Mouse (Mus musculus): ENCODE results near the gene Zfp683.

Gene Zfp683

GRCm38 (mm10) chr4:134053538-134053937, at the start of gene Zfp683:
Zfp683 (plus strand) TSS chr4:134053838.
- no peak for DNase-seq

DNA sequence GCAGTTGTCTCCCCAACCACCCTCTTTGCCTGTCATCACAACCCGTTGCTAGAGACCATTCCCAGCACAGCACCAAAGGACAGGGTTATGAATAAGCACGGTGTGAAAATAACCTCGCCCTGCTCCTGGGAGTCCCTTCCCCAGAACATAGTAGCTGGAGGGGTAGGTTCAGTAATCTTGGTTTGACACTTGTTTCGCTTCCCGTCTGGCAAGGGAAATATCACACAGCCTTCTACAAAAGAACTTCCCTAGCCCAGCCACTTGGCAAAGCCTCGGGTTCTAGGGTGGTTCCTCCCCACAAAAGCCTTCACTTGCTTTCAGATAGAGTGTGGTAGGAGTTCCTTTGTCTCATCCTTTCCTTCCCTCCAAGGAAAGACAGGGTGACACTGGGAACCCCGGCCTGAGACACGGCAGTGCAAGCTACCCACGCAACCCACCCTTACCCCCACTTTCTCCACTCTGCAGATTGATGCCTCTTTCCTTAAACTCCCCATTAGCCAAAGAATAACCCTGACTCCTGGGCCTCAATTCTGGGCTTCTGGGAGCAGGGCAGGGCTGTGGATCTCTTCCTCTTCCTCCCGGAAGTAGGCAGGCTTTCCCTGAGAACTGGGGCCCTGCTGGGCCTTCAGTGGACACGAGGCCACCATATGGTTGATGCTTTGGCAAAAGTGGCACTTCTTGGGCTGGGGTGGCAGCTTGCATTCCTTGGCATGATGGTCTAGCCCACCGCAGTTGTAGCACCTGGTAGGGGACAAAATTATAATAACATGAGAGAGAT, 47.9 kb upstream of the Zfp683 start:
- DNase-seq, result no peak

DNA sequence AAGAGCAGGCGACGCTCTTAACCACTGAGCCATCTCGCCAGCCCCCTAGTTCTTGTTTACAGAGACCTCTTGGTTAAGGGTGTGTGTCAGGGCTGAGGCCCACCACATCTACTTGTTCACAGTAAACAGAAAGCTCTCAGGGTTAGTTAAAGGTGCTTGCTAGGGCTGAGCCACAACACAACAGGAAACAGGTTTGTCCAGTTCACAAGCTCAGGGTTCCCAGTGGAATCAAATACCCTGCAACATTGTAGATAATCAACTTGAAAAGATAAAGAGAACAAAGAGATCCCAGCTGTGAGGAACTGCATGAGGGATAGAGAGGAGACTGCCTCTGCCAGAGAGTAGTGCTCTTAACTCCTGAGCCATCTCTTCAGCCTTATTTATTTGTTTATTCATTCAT, 46.8 kb upstream of the Zfp683 start:
- DNase-seq, result no peak

GRCm38 (mm10) chr4:134009709-134010108, 43.9 kb upstream of the Zfp683 start:
- no peak for DNase-seq

- DNase-seq, result no peak
Measured at GRCm38 (mm10) chr4:134011450-134012414, 41.9 kb upstream of the Zfp683 start.

GRCm38 (mm10) chr4:134012858-134013528, 40.6 kb upstream of the Zfp683 start:
- no peak for DNase-seq

- DNase-seq, result no peak
Measured at GRCm38 (mm10) chr4:134016208-134016607, 37.4 kb upstream of the Zfp683 start.

GRCm38 (mm10) chr4:134016767-134017166, 36.9 kb upstream of the Zfp683 start:
- no peak for DNase-seq

DNA sequence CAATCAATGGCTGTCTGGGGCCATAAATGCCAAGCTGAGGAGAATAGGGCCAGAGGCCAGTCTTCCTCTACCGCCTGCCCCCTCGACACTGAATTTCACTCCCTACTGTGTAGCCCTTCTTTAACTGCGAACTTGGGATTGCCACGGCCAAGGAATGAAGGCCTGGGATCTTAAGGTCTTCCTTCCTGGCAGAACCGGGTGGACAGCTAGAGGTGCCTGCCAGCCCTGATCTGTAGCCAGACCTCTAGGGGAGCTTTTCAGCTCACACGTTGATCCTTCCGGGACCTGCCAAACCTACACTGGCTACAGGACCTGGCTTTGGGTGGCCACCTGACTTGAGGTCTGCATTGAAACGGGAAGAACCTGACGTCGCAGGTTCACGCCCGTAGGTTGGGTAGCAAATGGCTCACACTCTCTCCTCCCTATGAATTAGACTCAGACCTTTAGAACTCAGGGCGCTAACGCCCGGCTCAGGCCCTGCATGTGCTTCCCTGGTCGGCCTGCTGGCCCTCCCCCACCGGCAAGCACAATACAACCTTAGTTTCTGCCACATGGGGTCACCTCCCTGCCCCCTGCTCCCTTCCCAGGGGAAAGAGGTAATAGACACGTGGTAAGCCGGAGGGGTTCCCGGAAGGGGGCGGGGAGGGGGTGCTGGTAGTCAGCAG, 36.3 kb upstream of the Zfp683 start:
- DNase-seq, result no peak

- no peak for DNase-seq
Measured at GRCm38 (mm10) chr4:134018038-134018778, 35.4 kb upstream of the Zfp683 start.

GRCm38 (mm10) chr4:134018779-134019145, 34.9 kb upstream of the Zfp683 start, which contains the start of gene Lin28a:
Lin28a (minus strand) TSS chr4:134018841.
- DNase-seq, result no peak

- no peak for DNase-seq
Measured at GRCm38 (mm10) chr4:134019210-134019609, 34.4 kb upstream of the Zfp683 start.

DNA sequence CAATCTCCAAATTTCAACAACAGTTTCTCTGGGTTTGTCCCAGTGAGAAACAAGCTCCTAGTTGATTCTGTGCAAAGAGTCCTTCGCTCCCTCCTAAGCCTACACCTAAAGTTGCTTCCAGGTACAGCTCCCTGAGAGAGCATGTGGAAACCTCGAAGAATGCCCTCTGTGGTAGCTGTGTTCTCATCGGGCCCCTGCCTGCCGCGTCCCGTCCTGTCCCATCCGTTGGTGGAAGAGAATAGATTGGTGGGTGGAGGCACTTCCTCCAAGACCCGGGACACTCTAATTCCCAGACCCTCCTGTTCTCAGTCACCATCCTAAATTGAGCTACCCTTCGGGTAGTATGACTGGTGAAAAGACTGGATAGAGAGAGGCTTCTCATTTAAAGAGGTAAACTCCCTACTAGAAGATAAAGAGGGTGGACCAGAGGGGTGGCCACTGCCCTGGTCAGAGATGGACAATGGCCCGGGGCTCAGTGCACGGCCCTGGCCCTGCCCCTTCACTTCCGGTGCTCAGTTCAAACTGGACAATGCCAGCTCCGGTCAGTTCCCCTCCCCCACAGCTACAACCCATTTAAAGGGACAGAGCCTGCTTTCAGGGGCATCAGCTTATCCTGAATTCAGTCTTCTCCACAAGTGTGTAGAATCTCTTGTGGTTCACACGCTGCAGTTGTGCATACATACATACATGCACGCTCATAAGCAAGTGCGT, 33.8 kb upstream of the Zfp683 start:
- no peak for DNase-seq

- DNase-seq, result no peak
Measured at GRCm38 (mm10) chr4:134020621-134021020, 33.0 kb upstream of the Zfp683 start.

DNA sequence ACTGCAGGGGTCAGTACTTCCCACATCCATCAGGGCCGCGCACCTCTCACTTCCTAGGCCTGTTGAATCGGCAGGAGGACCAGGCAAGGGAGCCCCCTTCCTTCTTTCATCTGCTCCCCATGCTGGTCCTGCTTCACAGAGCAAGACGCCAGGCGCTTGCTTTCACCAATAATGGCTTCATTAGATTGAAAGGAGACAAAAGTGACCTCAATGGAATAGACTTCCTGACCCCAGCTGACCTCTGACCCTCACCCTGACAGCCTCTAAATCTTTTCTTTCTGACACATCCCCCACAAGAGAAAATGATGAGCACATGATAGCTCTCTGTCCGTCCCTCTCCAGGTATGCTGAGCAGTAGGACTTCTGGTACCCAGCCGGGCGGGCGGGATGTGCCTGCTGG, 27.8 kb upstream of the Zfp683 start:
- DNase-seq, result no peak

GRCm38 (mm10) chr4:134035953-134036352, 17.7 kb upstream of the Zfp683 start:
- DNase-seq, result peak; percentile 74

DNA sequence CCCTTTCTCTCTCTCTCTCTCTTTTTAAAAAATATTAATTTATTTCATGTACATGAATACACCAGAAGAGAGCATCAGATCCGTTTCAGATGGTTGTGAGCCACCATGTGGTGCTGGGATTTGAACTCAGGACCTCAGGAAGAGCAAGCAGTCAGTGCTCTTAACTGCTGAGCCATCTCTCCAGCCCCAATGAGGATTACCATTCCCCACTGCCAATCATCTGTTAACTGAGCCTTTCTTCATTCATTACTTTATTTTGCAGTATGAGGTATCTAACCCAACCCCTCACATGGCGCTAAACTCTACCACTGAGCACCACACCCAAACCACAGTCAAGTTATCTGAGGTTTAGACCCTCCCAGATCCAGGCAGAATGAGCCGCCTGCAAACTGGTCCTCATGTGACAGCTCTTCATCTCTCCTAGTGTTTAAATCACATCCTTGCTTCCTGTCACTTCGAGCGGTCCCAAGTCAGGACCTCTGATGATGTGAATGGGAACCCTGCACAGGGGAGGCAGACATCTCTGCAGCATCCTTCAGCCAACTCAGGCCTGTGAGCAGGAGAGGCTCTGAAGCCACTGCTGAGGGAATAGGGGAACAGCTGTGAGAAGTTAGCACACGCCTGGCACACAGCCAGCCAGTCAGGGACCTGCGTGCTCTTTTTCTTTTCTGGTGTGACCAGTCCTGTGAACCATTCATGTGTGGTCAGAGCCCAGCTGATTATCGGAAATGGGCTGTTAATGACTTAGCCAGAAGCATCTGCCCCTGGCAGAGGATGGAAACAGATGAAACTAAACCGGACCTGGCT, 12.1 kb upstream of the Zfp683 start:
- no peak for DNase-seq

DNA sequence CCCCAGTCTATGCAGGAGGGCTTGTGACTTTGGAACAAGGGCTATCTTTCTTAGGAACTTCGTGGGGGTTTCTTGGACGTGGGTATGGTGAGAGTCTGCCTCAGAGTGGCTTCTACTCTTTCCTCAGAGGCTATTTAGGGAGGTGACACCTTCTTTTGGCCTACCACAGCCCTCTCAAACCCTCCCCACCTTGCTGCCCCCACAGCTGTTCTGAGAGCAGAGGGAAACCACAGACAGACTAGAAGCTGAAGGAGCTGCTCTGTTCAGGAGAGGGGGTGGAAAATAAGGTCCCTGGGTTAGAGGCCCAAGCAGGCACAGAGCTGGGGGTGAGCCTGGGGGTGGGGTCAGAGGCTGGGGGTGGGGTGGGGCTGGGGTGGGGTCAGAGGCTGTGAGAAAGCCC, 10.6 kb upstream of the Zfp683 start:
- DNase-seq, result no peak

DNA sequence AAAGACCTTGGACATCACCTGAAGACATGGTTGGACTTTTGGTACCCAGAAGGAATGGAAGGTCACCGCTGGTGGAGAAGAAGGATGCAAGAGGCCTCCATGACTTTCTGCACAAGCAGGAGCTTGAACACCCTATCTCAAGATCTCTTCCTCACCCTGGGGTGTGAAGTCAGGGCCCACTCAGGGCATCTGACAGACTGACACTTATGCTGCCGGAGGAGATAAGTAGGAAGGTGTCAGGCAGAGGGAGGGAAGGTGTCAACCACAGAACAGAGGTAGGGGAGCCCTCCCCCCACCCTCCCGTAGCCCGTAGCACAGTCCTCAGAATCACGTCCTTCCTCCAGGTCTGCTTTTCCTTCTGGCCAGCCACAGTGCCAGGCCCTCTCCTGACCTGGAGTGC, 6.0 kb upstream of the Zfp683 start:
- no peak for DNase-seq

GRCm38 (mm10) chr4:134051912-134052311, 1.7 kb upstream of the Zfp683 start:
- no peak for DNase-seq
